8 mouse cellular contexts compared by ENCODE assay signal in the genomic region with DNA sequence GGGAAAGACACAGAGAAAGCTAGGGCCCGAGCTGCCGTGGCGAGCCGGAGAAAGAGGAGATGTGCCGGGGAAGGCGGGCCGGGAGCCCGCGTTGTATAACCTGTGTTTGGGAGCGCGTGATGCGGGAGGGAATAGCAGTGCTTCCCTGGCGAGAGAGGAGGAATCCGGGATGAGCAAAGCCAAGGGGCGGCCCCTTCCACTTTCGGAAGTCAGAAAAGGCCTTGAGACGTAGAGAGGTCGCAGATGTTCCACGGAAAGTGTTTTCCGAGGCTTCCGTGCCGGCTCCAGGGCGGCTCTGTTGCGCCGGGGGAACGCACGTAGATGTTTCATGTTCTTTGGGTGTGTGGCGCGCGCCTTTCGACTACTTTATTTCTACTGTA. TPM values are rescaled to one million over a fixed set of nuclear protein-coding genes. Genes with fewer than 3 reads are reported as not detected.
DNase-seq lines count a peak whose midpoint lies in the region; ATAC-seq and TF ChIP-seq lines count a peak whose summit lies in the region.

No protein-coding gene starts in this region.

- peak overlapping the region; percentile 99 for H3K27ac ChIP-seq in left cerebral cortex, adult 2 months
- peak overlapping the region; percentile 96 for H3K27ac ChIP-seq in brown adipose tissue, adult 24 weeks (replicated peaks; ENCODE audit: low read depth, low read length)
- H3K27ac ChIP-seq in liver, adult 2 months (replicated peaks; ENCODE audit: insufficient read depth, low read depth, low read length): peak overlapping the region; percentile 81
- H3K27ac ChIP-seq in neural tube, embryonic 12.5 days: peak overlapping the region; percentile 83

- H3K4me3 ChIP-seq in left cerebral cortex, adult 2 months: peak overlapping the region; percentile 100
- peak overlapping the region; percentile 87 for H3K4me3 ChIP-seq in brown adipose tissue, adult 24 weeks (ENCODE audit: insufficient read depth, low read depth, low read length)
- peak overlapping the region; percentile 85 for H3K4me3 ChIP-seq in liver, adult 2 months (ENCODE audit: insufficient read depth, low read depth, low read length)
- H3K4me3 ChIP-seq in neural tube, embryonic 12.5 days: peak overlapping the region; percentile 92

- H3K79me2 ChIP-seq in liver, adult 2 months (ENCODE audit: control insufficient read depth, insufficient read depth, low read length): peaks cover 14% of the 10 kb centered on the region; the same call in 1 of the 2 replicates

- H3K27me3 ChIP-seq in liver, adult 2 months (ENCODE audit: control insufficient read depth, insufficient read depth, low read length): no peaks in the 10 kb centered on the region
- H3K27me3 ChIP-seq in neural tube, embryonic 12.5 days (replicated peaks): no peaks in the 10 kb centered on the region

- peak overlapping the region; percentile 83 for H3K4me2 ChIP-seq in neural tube, embryonic 12.5 days (replicated peaks)

- peaks cover 7% of the 10 kb centered on the region; the same call in 1 of the 2 replicates for H3K4me1 ChIP-seq in brown adipose tissue, adult 24 weeks (ENCODE audit: control insufficient read depth, insufficient read depth, insufficient read length, low read length)
- H3K4me1 ChIP-seq in liver, adult 2 months (ENCODE audit: control insufficient read depth, insufficient read depth, low read length): peaks cover 7% of the 10 kb centered on the region; the same call in 1 of the 2 replicates
- peaks cover 21% of the 10 kb centered on the region for H3K4me1 ChIP-seq in neural tube, embryonic 12.5 days

- intact Hi-C loops in left cerebral cortex, adult 2 months (cut with DNase I): loop anchor here (5.0 kb wide), 2 partner anchors 93 to 328 kb away; partner anchors contain the start of genes R3hdm1, Rab3gap1 and Zranb3
- intact Hi-C loops in left cerebral cortex, postnatal 10 days (cut with DNase I): no loop called here
- intact Hi-C loops in gastrocnemius, postnatal 14 days (cut with DNase I; ENCODE audit: low total_unique reads): no loop called here

- WGBS in liver, adult 2 months: under 1% methylated on average over 31 of the region's 31 CpGs
- under 1% methylated on average over 31 of the region's 31 CpGs for WGBS in neural tube, embryonic 12.5 days

- no peaks in the 10 kb centered on the region for H3K9me3 ChIP-seq in neural tube, embryonic 12.5 days

- ATAC-seq in neural tube, embryonic 12.5 days (ENCODE audit: low FRiP score, low read depth): peak; percentile 60; the same call in 1 of the 2 replicates

- H3K9ac ChIP-seq in liver, adult 2 months (ENCODE audit: low read depth, low read length): peak overlapping the region; percentile 90
- H3K9ac ChIP-seq in neural tube, embryonic 12.5 days: peak overlapping the region; percentile 93

- peaks cover 4% of the 10 kb centered on the region; the same call in 1 of the 2 replicates for H3K36me3 ChIP-seq in liver, adult 2 months (ENCODE audit: control insufficient read depth, insufficient read depth, low read length)
- H3K36me3 ChIP-seq in neural tube, embryonic 12.5 days: no peaks in the 10 kb centered on the region

- no peak for TF ChIP-seq CTCF in left cerebral cortex, adult 2 months (IDR thresholded peaks at IDR 0.05)
- no peak for TF ChIP-seq CTCF in liver, adult 2 months (IDR thresholded peaks at IDR 0.05; ENCODE audit: low read depth, low read length)

- DNase-seq in left cerebral cortex, adult 2 months (ENCODE audit: extremely low spot score in 1 of 2, low spot score in 2 of 2): no peak
- DNase-seq in left cerebral cortex, postnatal 10 days (ENCODE audit: extremely low spot score in 1 of 2, low spot score in 2 of 2): no peak
- peak; percentile 62 for DNase-seq in gastrocnemius, postnatal 14 days
- peak; percentile 57 for DNase-seq in liver, adult 2 months (ENCODE audit: extremely low read depth, low read depth, low spot score)
- no peak for DNase-seq in spleen, postnatal 14 days (ENCODE audit: low spot score in 2 of 2)
- DNase-seq in left cerebral cortex, adult 11 months (ENCODE audit: low spot score): no peak

- 0 out of 2 replicates have a peak, but pooled peaks have one; percentile 13 for TF ChIP-seq POLR2A in liver, adult 2 months (IDR thresholded peaks at IDR 0.05; ENCODE audit: extremely low read depth, insufficient read depth, low read length)

RNA-seq across cellular contexts. Expression of gene Ccnt2, which starts 0.5 kb away (rescaled TPM):
- total RNA-seq in left cerebral cortex, adult 2 months (2021): 10 to 100 TPM; 69.9 to 70.1 TPM
- total RNA-seq in left cerebral cortex, postnatal 10 days (2021): 10 to 100 TPM; 43.6 to 51.7 TPM
- polyA plus RNA-seq in brown adipose tissue, adult 24 weeks (2012; ENCODE audit: insufficient read depth, insufficient read length, missing spikeins): 9.3 and 12.0 TPM in 2 replicates
- total RNA-seq in gastrocnemius, postnatal 14 days (2021): 10 to 100 TPM; 18.5 to 23.0 TPM
- 28.8 and 29.9 TPM in 2 replicates for total RNA-seq in liver, adult 2 months (2014; rRNA removed)
- 5.3 and 9.4 TPM in 2 replicates for polyA plus RNA-seq in liver, adult 2 months (2012; rRNA removed)
- polyA plus RNA-seq in neural tube, embryonic 12.5 days (2016; fragmentation: Nextera tagmentation; extraction: Ambion mirVana): 112 and 113 TPM in 2 replicates

RNA-seq across cellular contexts. Expression of gene Acmsd, which starts 45.3 kb away (rescaled TPM):
- not detected for total RNA-seq in left cerebral cortex, adult 2 months (2021)
- under 1 TPM in 1 of 2 experiments, not detected in 1; 0.26 TPM for total RNA-seq in left cerebral cortex, postnatal 10 days (2021)
- polyA plus RNA-seq in brown adipose tissue, adult 24 weeks (2012; ENCODE audit: insufficient read depth, insufficient read length, missing spikeins): not detected in 2 replicates
- total RNA-seq in gastrocnemius, postnatal 14 days (2021): not detected
- total RNA-seq in liver, adult 2 months (2014; rRNA removed): 19.6 and 48.2 TPM in 2 replicates
- polyA plus RNA-seq in liver, adult 2 months (2012; rRNA removed): 5.6 and 6.9 TPM in 2 replicates
- polyA plus RNA-seq in neural tube, embryonic 12.5 days (2016; fragmentation: Nextera tagmentation; extraction: Ambion mirVana): not detected in 2 replicates

Comparison
In these comparisons a context has a peak if more than half of its experiments do, and no peak if none do; other contexts are left out.
1. DNase-seq: peak in gastrocnemius, postnatal 14 days (single experiment) and liver, adult 2 months (single experiment); none in left cerebral cortex, adult 2 months (0 of 2), left cerebral cortex, postnatal 10 days (0 of 2), spleen, postnatal 14 days (0 of 2) and left cerebral cortex, adult 11 months (single experiment).
2. RNA of gene Acmsd, which starts 45.3 kb away (total RNA-seq): 19.6 to 48.2 TPM in liver, adult 2 months; 0.26 TPM in left cerebral cortex, postnatal 10 days, not detected in gastrocnemius, postnatal 14 days and not detected in left cerebral cortex, adult 2 months; every median in the first group is over 10 times any median in the second.
3. Peak in every context shown above with its lines, with median percentiles within 50 percentile points of each other: H3K27ac ChIP-seq and H3K4me3 ChIP-seq.